Mouse (Mus musculus): Measurements from ENCODE around the gene Lrpprc.

GRCm38 (mm10) chr17:84835249-84835648 is 44.7 kb upstream of the Lrpprc start:
- TF ChIP-seq CTCF (IDR thresholded peaks at IDR 0.05; ENCODE audit: low read depth) (no peak), EP300 (IDR thresholded peaks at IDR 0.05; ENCODE audit: low read depth) (no peak)
